Mouse (Mus musculus) forebrain, embryonic 14.5 days (tissue): ENCODE measurements around the gene Rnf141. TPM values are rescaled to one million over a fixed set of nuclear protein-coding genes. Genes with fewer than 3 reads are reported as not detected.
A peak's percentile ranks its signal among the peaks of the same experiment; 100 is the strongest.

Source experiments
- ATAC-seq: fragments of 200-750 bp; cut with Nextera tagmentation; 2 replicates; pipeline ENCODE4 v1.8.0; 2017; ENCODE audit warnings: mild to moderate bottlenecking, moderate library complexity
- DNase-seq: peaks from one replicate; pipeline ENCODE4 v3.0.0-alpha.2; 2015; ENCODE audit warnings: low spot score
- H3K27ac ChIP-seq: fragments of 300-500 bp; sonication (generic); 2 replicates; pipeline ENCODE4 v1.5.1; 2014; ENCODE audit warnings: low read depth, mild to moderate bottlenecking, control low read depth, low read length, moderate library complexity
- H3K27me3 ChIP-seq: fragments of 300-500 bp; sonication (generic); replicated peaks from 2 replicates; pipeline ENCODE4 v1.6.1; 2014; ENCODE audit warnings: low read length, control low read depth, mixed read lengths; ENCODE audit not compliant: control insufficient read depth, insufficient read depth
- H3K36me3 ChIP-seq: fragments of 300-500 bp; sonication (generic); 2 replicates; pipeline ENCODE4 v1.6.1; 2014; ENCODE audit warnings: low read length, control low read depth; ENCODE audit not compliant: control insufficient read depth, insufficient read depth
- H3K4me1 ChIP-seq: fragments of 300-500 bp; sonication (generic); 2 replicates; pipeline ENCODE4 v1.6.1; 2014; ENCODE audit warnings: antibody characterized with exemption, low read length, control low read depth; ENCODE audit not compliant: control insufficient read depth, insufficient read depth
- H3K4me2 ChIP-seq: fragments of 300-500 bp; sonication (generic); 2 replicates; pipeline ENCODE4 v1.6.1; 2014; ENCODE audit warnings: mild to moderate bottlenecking, control low read depth, low read length
- H3K4me3 ChIP-seq: fragments of 300-500 bp; sonication (generic); 2 replicates; pipeline ENCODE4 v1.5.1; 2014; ENCODE audit warnings: low read depth, low read length, control low read depth
- H3K9ac ChIP-seq: fragments of 300-500 bp; sonication (generic); 2 replicates; pipeline ENCODE4 v1.6.1; 2014; ENCODE audit warnings: mild to moderate bottlenecking, low read length, control low read depth, moderate library complexity
- H3K9me3 ChIP-seq: fragments of 300-500 bp; sonication (generic); replicated peaks from 2 replicates; pipeline ENCODE4 v1.6.1; 2016; ENCODE audit warnings: low read length, control low read depth, mixed read lengths; ENCODE audit not compliant: control insufficient read depth
- WGBS: fragments of 180-500 bp; shearing (Covaris S2); extraction: QIAGEN DNeasy Blood & Tissue Kit; methylation state at CpG from one replicate; pipeline ENCODE4 v1.1.7; 2014; 5-methylcytosine and 5-hydroxymethylcytosine counted together
- polyA plus RNA-seq: library from polyadenylated mRNA; unstranded; fragments of >200 nt; fragmentation: Nextera tagmentation; extraction: Ambion mirVana; gene quantifications from 2 replicates; pipeline ENCODE4 v1.2.1, GENCODE M21; 2014

The Rnf141 gene
- polyA plus RNA-seq, 1 experiment from 2014 or later, result 36.8 TPM

GRCm38 (mm10) chr7:110792201-110792600, 52.1 kb downstream of the Rnf141 start:
- H3K4me2 ChIP-seq, result no peak overlapping the region
- no peak overlapping the region for H3K27ac ChIP-seq
- H3K9me3 ChIP-seq, result no peaks in the 10 kb centered on the region
- WGBS, result 81% methylated on average over 5 of the region's 5 CpGs
- no peak overlapping the region for H3K9ac ChIP-seq
- no peaks in the 10 kb centered on the region for H3K36me3 ChIP-seq
- no peaks in the 10 kb centered on the region for H3K4me1 ChIP-seq
- no peaks in the 10 kb centered on the region for H3K27me3 ChIP-seq
- no peak overlapping the region for H3K4me3 ChIP-seq
- no peak for ATAC-seq
- DNase-seq, result no peak

- no peaks in the 10 kb centered on the region for H3K9me3 ChIP-seq
- H3K36me3 ChIP-seq, result no peaks in the 10 kb centered on the region
- ATAC-seq (no peak), DNase-seq (no peak)
- H3K9ac ChIP-seq, result no peak overlapping the region
- H3K27me3 ChIP-seq, result no peaks in the 10 kb centered on the region
- no peak overlapping the region for H3K27ac ChIP-seq
- H3K4me1 ChIP-seq, result no peaks in the 10 kb centered on the region
- H3K4me2 ChIP-seq, result no peak overlapping the region
- 88% methylated on average over 8 of the region's 8 CpGs for WGBS
- H3K4me3 ChIP-seq, result no peak overlapping the region
These were observed 53.4 kb downstream of the Rnf141 start for GRCm38 (mm10) chr7:110790878-110791277.

- H3K27ac ChIP-seq, result no peak overlapping the region
- no peaks in the 10 kb centered on the region for H3K9me3 ChIP-seq
- H3K4me1 ChIP-seq, result no peaks in the 10 kb centered on the region
- H3K36me3 ChIP-seq, result no peaks in the 10 kb centered on the region
- H3K4me2 ChIP-seq, result no peak overlapping the region
- DNase-seq (no peak), ATAC-seq (no peak)
- WGBS, result 77% methylated on average over 6 of the region's 6 CpGs
- H3K27me3 ChIP-seq, result no peaks in the 10 kb centered on the region
- no peak overlapping the region for H3K9ac ChIP-seq
- no peak overlapping the region for H3K4me3 ChIP-seq
These were observed 56.9 kb downstream of the Rnf141 start for GRCm38 (mm10) chr7:110787310-110787709.

GRCm38 (mm10) chr7:110785741-110786146, 58.5 kb downstream of the Rnf141 start:
- no peaks in the 10 kb centered on the region for H3K27me3 ChIP-seq
- no peak for DNase-seq
- no peak overlapping the region for H3K4me3 ChIP-seq
- no peak overlapping the region for H3K4me2 ChIP-seq
- H3K36me3 ChIP-seq, result no peaks in the 10 kb centered on the region
- no peaks in the 10 kb centered on the region; the same call in 1 of the 2 replicates for H3K4me1 ChIP-seq
- WGBS, result 83% methylated on average over 3 of the region's 3 CpGs
- H3K9me3 ChIP-seq, result no peaks in the 10 kb centered on the region
- ATAC-seq, result no peak
- no peak overlapping the region for H3K9ac ChIP-seq
- no peak overlapping the region for H3K27ac ChIP-seq

GRCm38 (mm10) chr7:110784965-110785364, 59.3 kb downstream of the Rnf141 start:
- Histone ChIP-seq H3K4me2 (no peak overlapping the region), H3K9ac (no peak overlapping the region), H3K9me3 (no peaks in the 10 kb centered on the region), H3K27ac (no peak overlapping the region), H3K4me1 (no peaks in the 10 kb centered on the region; the same call in 1 of the 2 replicates), H3K36me3 (no peaks in the 10 kb centered on the region), H3K27me3 (no peaks in the 10 kb centered on the region), H3K4me3 (no peak overlapping the region)
- 85% methylated on average over 8 of the region's 8 CpGs for WGBS
- DNase-seq (no peak), ATAC-seq (no peak)

GRCm38 (mm10) chr7:110782845-110783478, 61.3 kb downstream of the Rnf141 start:
- H3K4me2 ChIP-seq, result no peak overlapping the region
- H3K4me1 ChIP-seq, result no peaks in the 10 kb centered on the region; the same call in 1 of the 2 replicates
- H3K36me3 ChIP-seq, result no peaks in the 10 kb centered on the region
- no peak overlapping the region for H3K27ac ChIP-seq
- no peaks in the 10 kb centered on the region for H3K9me3 ChIP-seq
- no peak for ATAC-seq
- no peak overlapping the region for H3K4me3 ChIP-seq
- no peak for DNase-seq
- H3K9ac ChIP-seq, result no peak overlapping the region
- H3K27me3 ChIP-seq, result no peaks in the 10 kb centered on the region
- whole genome bisulfite sequencing, result 40% methylated on average over 10 of the region's 10 CpGs

- Histone ChIP-seq H3K27me3 (no peaks in the 10 kb centered on the region), H3K4me2 (no peak overlapping the region), H3K4me1 (no peaks in the 10 kb centered on the region; the same call in 1 of the 2 replicates), H3K36me3 (no peaks in the 10 kb centered on the region), H3K9me3 (no peaks in the 10 kb centered on the region), H3K27ac (no peak overlapping the region), H3K4me3 (no peak overlapping the region), H3K9ac (no peak overlapping the region)
- ATAC-seq, result no peak
- no peak for DNase-seq
- WGBS, result 75% methylated on average over 7 of the region's 7 CpGs
These were observed 62.1 kb downstream of the Rnf141 start for GRCm38 (mm10) chr7:110782135-110782534.

- Histone ChIP-seq H3K36me3 (no peaks in the 10 kb centered on the region), H3K4me2 (no peak overlapping the region), H3K9ac (no peak overlapping the region), H3K27me3 (no peaks in the 10 kb centered on the region), H3K4me1 (no peaks in the 10 kb centered on the region; the same call in 1 of the 2 replicates), H3K27ac (no peak overlapping the region; the same call in 1 of the 2 replicates), H3K9me3 (no peaks in the 10 kb centered on the region), H3K4me3 (no peak overlapping the region)
- 63% methylated on average over 2 of the region's 2 CpGs for WGBS
- ATAC-seq (no peak), DNase-seq (peak; percentile 36)
These were observed 63.0 kb downstream of the Rnf141 start for GRCm38 (mm10) chr7:110781231-110781711.

GRCm38 (mm10) chr7:110780520-110780919, 63.7 kb downstream of the Rnf141 start:
- peak overlapping the region; percentile 21; the same call in 1 of the 2 replicates for H3K27ac ChIP-seq
- 93% methylated on average over 4 of the region's 4 CpGs for WGBS
- H3K36me3 ChIP-seq, result no peaks in the 10 kb centered on the region
- H3K9ac ChIP-seq, result no peak overlapping the region
- H3K4me1 ChIP-seq, result no peaks in the 10 kb centered on the region; the same call in 1 of the 2 replicates
- no peak overlapping the region for H3K4me3 ChIP-seq
- H3K4me2 ChIP-seq, result no peak overlapping the region
- ATAC-seq, result no peak
- H3K27me3 ChIP-seq, result no peaks in the 10 kb centered on the region
- DNase-seq, result no peak
- no peaks in the 10 kb centered on the region for H3K9me3 ChIP-seq
